Mouse (Mus musculus): Measurements from ENCODE around the gene Zcchc8.

DNA sequence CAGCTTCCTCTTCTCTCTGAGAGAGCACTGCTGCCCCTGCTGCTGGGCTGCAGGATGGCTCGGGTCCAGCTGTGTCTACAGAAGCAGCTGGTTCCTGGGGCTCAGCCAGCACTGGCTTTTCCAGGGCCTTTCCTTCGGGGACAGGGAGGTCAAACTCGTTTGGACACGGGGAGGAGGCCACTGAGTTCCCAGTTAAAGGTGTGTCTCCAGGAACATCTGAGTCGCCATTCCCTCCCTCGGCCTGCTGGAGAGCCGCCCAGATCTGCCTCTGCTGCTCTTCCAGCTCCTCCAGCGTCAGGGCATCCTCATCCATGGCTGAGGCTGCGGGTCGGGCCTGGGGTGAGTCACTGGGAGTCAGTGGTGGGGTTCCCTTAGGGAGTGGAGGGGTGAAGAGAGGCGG, 20.3 kb downstream of the Zcchc8 start:
- TF ChIP-seq CTCF (IDR thresholded peaks at IDR 0.05; ENCODE audit: borderline replicate concordance, extremely low read depth, insufficient read depth, insufficient read length), result no peak
- TF ChIP-seq POLR2A (IDR thresholded peaks at IDR 0.05; ENCODE audit: borderline replicate concordance, extremely low read depth, insufficient read depth, insufficient read length, poor library complexity, severe bottlenecking), result no peak
